Mouse (Mus musculus) limb, embryonic 15.5 days (tissue): Measurements from ENCODE around the gene Endou. TPM values are rescaled to one million over a fixed set of nuclear protein-coding genes. Genes with fewer than 3 reads are reported as not detected.
A peak's percentile ranks its signal among the peaks of the same experiment; 100 is the strongest.

Source experiments
- ATAC-seq: fragments of 200-750 bp; cut with Nextera tagmentation; 2 replicates; pipeline ENCODE4 v1.8.0; 2017; ENCODE audit warnings: low read depth, moderate TSS enrichment; ENCODE audit not compliant: insufficient number of reproducible peaks, low FRiP score, low TSS enrichment
- H3K27ac ChIP-seq: fragments of 300-500 bp; sonication (generic); 2 replicates; pipeline ENCODE4 v1.5.1; 2015; ENCODE audit warnings: moderate library complexity, mild to moderate bottlenecking, inconsistent platforms
- H3K27me3 ChIP-seq: fragments of 300-500 bp; sonication (generic); 2 replicates; pipeline ENCODE4 v1.6.1; 2015; ENCODE audit warnings: inconsistent platforms
- H3K36me3 ChIP-seq: fragments of 300-500 bp; sonication (generic); 2 replicates; pipeline ENCODE4 v1.6.1; 2015; ENCODE audit warnings: inconsistent platforms
- H3K4me1 ChIP-seq: fragments of 300-500 bp; sonication (generic); 2 replicates; pipeline ENCODE4 v1.6.1; 2015; ENCODE audit warnings: inconsistent platforms
- H3K4me2 ChIP-seq: fragments of 300-500 bp; sonication (generic); 2 replicates; pipeline ENCODE4 v1.6.1; 2015; ENCODE audit warnings: mild to moderate bottlenecking, inconsistent platforms
- H3K4me3 ChIP-seq: fragments of 300-500 bp; sonication (generic); 2 replicates; pipeline ENCODE4 v1.5.1; 2015; ENCODE audit warnings: mild to moderate bottlenecking, inconsistent platforms
- H3K9ac ChIP-seq: fragments of 300-500 bp; sonication (generic); 2 replicates; pipeline ENCODE4 v1.6.1; 2015; ENCODE audit warnings: inconsistent platforms
- H3K9me3 ChIP-seq: fragments of 300-500 bp; sonication (generic); 2 replicates; pipeline ENCODE4 v1.6.1; 2016; ENCODE audit warnings: inconsistent platforms
- WGBS: fragments of 180-500 bp; shearing (Covaris S2); methylation state at CpG from one replicate; pipeline ENCODE4 v1.1.7; 2015; 5-methylcytosine and 5-hydroxymethylcytosine counted together
- polyA plus RNA-seq: library from polyadenylated mRNA; unstranded; fragments of >200 nt; fragmentation: Nextera tagmentation; extraction: Ambion mirVana; gene quantifications from 2 replicates; pipeline ENCODE4 v1.2.1, GENCODE M21; 2015

Gene Endou
- polyA plus RNA-seq, 1 experiment from 2014 or later, result 60.0 TPM

- H3K4me3 ChIP-seq, result no peak overlapping the region
- WGBS, result 85% methylated on average over 5 of the region's 5 CpGs
- H3K4me2 ChIP-seq, result no peak overlapping the region
- H3K36me3 ChIP-seq, result peaks cover 7% of the 10 kb centered on the region
- no peak for ATAC-seq
- no peaks in the 10 kb centered on the region for H3K9me3 ChIP-seq
- peak overlapping the region; percentile 22; the same call in 1 of the 2 replicates for H3K27ac ChIP-seq
- H3K4me1 ChIP-seq, result peaks cover 15% of the 10 kb centered on the region
- no peak overlapping the region for H3K9ac ChIP-seq
- no peaks in the 10 kb centered on the region for H3K27me3 ChIP-seq
These were observed 12.1 kb upstream of the Endou start for GRCm38 (mm10) chr15:97743210-97743609.

- Histone ChIP-seq H3K4me2 (no peak overlapping the region), H3K36me3 (peaks cover 4% of the 10 kb centered on the region; the same call in 1 of the 2 replicates), H3K27ac (no peak overlapping the region), H3K9ac (no peak overlapping the region), H3K9me3 (no peaks in the 10 kb centered on the region), H3K4me1 (peaks cover 15% of the 10 kb centered on the region), H3K4me3 (no peak overlapping the region), H3K27me3 (no peaks in the 10 kb centered on the region)
- WGBS, result 64% methylated on average over 4 of the region's 4 CpGs
- no peak for ATAC-seq
These were observed 11.5 kb upstream of the Endou start for GRCm38 (mm10) chr15:97742600-97742999.

- no peaks in the 10 kb centered on the region for H3K27me3 ChIP-seq
- no peak overlapping the region for H3K9ac ChIP-seq
- no peak overlapping the region for H3K27ac ChIP-seq
- no peaks in the 10 kb centered on the region for H3K9me3 ChIP-seq
- 52% methylated on average over 7 of the region's 7 CpGs for WGBS
- no peak overlapping the region for H3K4me3 ChIP-seq
- no peak for ATAC-seq
- peaks cover 15% of the 10 kb centered on the region for H3K4me1 ChIP-seq
- H3K4me2 ChIP-seq, result no peak overlapping the region
- peaks cover 3% of the 10 kb centered on the region; the same call in 1 of the 2 replicates for H3K36me3 ChIP-seq
These were observed 10.9 kb upstream of the Endou start for GRCm38 (mm10) chr15:97742074-97742473.

- Histone ChIP-seq H3K9ac (no peak overlapping the region), H3K4me2 (no peak overlapping the region)
These were observed 10.5 kb upstream of the Endou start for GRCm38 (mm10) chr15:97741662-97742061.

GRCm38 (mm10) chr15:97740283-97740732 is 9.2 kb upstream of the Endou start:
- H3K27me3 ChIP-seq, result no peaks in the 10 kb centered on the region
- H3K4me2 ChIP-seq, result no peak overlapping the region
- peaks cover 11% of the 10 kb centered on the region for H3K4me1 ChIP-seq
- no peak for ATAC-seq
- no peak overlapping the region for H3K27ac ChIP-seq
- 74% methylated on average over 9 of the region's 9 CpGs for WGBS
- no peak overlapping the region for H3K4me3 ChIP-seq
- no peaks in the 10 kb centered on the region for H3K9me3 ChIP-seq
- H3K36me3 ChIP-seq, result no peaks in the 10 kb centered on the region
- H3K9ac ChIP-seq, result no peak overlapping the region

More at GRCm38 (mm10) chr15:97741662-97742061, 10.5 kb upstream of the Endou start:
- no peak overlapping the region for H3K27ac ChIP-seq
- peaks cover 15% of the 10 kb centered on the region for H3K4me1 ChIP-seq
- no peak for ATAC-seq
- no peaks in the 10 kb centered on the region for H3K9me3 ChIP-seq
- no peaks in the 10 kb centered on the region for H3K36me3 ChIP-seq
- WGBS, result 70% methylated on average over 12 of the region's 12 CpGs
- no peaks in the 10 kb centered on the region for H3K27me3 ChIP-seq
- no peak overlapping the region for H3K4me3 ChIP-seq

- WGBS, result 82% methylated on average over 7 of the region's 7 CpGs
- ATAC-seq, result no peak
- Histone ChIP-seq H3K4me1 (no peaks in the 10 kb centered on the region), H3K27me3 (no peaks in the 10 kb centered on the region), H3K4me2 (no peak overlapping the region), H3K4me3 (no peak overlapping the region), H3K36me3 (no peaks in the 10 kb centered on the region), H3K9ac (no peak overlapping the region), H3K27ac (no peak overlapping the region), H3K9me3 (no peaks in the 10 kb centered on the region)
These were observed 7.8 kb upstream of the Endou start for GRCm38 (mm10) chr15:97738923-97739322.

GRCm38 (mm10) chr15:97731988-97732387 is 849 bp upstream of the Endou start:
- H3K4me2 ChIP-seq, result no peak overlapping the region
- WGBS, result 87% methylated on average over 11 of the region's 11 CpGs

GRCm38 (mm10) chr15:97730365-97730764 is 774 bp downstream of the Endou start:
- H3K4me3 ChIP-seq, result peak overlapping the region; percentile 8; the same call in 1 of the 2 replicates
- 0 out of 2 replicates have a peak, but pooled peaks have one; percentile 40 for ATAC-seq
- no peaks in the 10 kb centered on the region for H3K36me3 ChIP-seq
- H3K27ac ChIP-seq, result no peak overlapping the region
- H3K27me3 ChIP-seq, result no peaks in the 10 kb centered on the region
- H3K4me2 ChIP-seq, result no peak overlapping the region
- H3K4me1 ChIP-seq, result peaks cover 6% of the 10 kb centered on the region
- 37% methylated on average over 6 of the region's 6 CpGs for WGBS
- no peak overlapping the region for H3K9ac ChIP-seq
- no peaks in the 10 kb centered on the region for H3K9me3 ChIP-seq

More at GRCm38 (mm10) chr15:97731988-97732387, 849 bp upstream of the Endou start:
- no peak for ATAC-seq
- peaks cover 3% of the 10 kb centered on the region for H3K4me1 ChIP-seq
- no peaks in the 10 kb centered on the region for H3K36me3 ChIP-seq
- peak overlapping the region; percentile 27; the same call in 1 of the 2 replicates for H3K27ac ChIP-seq
- H3K27me3 ChIP-seq, result no peaks in the 10 kb centered on the region
- H3K9me3 ChIP-seq, result no peaks in the 10 kb centered on the region
- no peak overlapping the region for H3K4me3 ChIP-seq
- no peak overlapping the region for H3K9ac ChIP-seq

- Histone ChIP-seq H3K36me3 (no peaks in the 10 kb centered on the region), H3K4me3 (no peak overlapping the region), H3K27me3 (no peaks in the 10 kb centered on the region), H3K4me1 (peaks cover 6% of the 10 kb centered on the region), H3K9ac (no peak overlapping the region), H3K4me2 (no peak overlapping the region), H3K9me3 (no peaks in the 10 kb centered on the region), H3K27ac (no peak overlapping the region)
- no peak for ATAC-seq
- WGBS, result 55% methylated on average over 7 of the region's 7 CpGs
These were observed 2.3 kb downstream of the Endou start for GRCm38 (mm10) chr15:97728804-97729203.

- no peaks in the 10 kb centered on the region for H3K27me3 ChIP-seq
- no peak for ATAC-seq
- H3K36me3 ChIP-seq, result no peaks in the 10 kb centered on the region
- H3K4me3 ChIP-seq, result no peak overlapping the region
- no peak overlapping the region for H3K27ac ChIP-seq
- peaks cover 6% of the 10 kb centered on the region for H3K4me1 ChIP-seq
- H3K9me3 ChIP-seq, result no peaks in the 10 kb centered on the region
- no peak overlapping the region for H3K9ac ChIP-seq
- WGBS, result 84% methylated on average over 11 of the region's 11 CpGs
- H3K4me2 ChIP-seq, result no peak overlapping the region
These were observed 2.7 kb downstream of the Endou start for GRCm38 (mm10) chr15:97728394-97728793.

GRCm38 (mm10) chr15:97727520-97727919 is 3.6 kb downstream of the Endou start:
- no peak overlapping the region for H3K4me2 ChIP-seq
- no peak for ATAC-seq
- WGBS, result 68% methylated on average over 5 of the region's 5 CpGs

GRCm38 (mm10) chr15:97727048-97727447 is 4.1 kb downstream of the Endou start:
- 64% methylated on average over 8 of the region's 8 CpGs for WGBS

More at GRCm38 (mm10) chr15:97727520-97727919, 3.6 kb downstream of the Endou start:
- no peaks in the 10 kb centered on the region for H3K9me3 ChIP-seq
- no peak overlapping the region for H3K4me3 ChIP-seq
- H3K9ac ChIP-seq, result no peak overlapping the region
- H3K36me3 ChIP-seq, result no peaks in the 10 kb centered on the region
- no peak overlapping the region for H3K27ac ChIP-seq
- no peaks in the 10 kb centered on the region for H3K27me3 ChIP-seq
- H3K4me1 ChIP-seq, result peaks cover 6% of the 10 kb centered on the region

GRCm38 (mm10) chr15:97726310-97726709 is 4.8 kb downstream of the Endou start:
- Histone ChIP-seq H3K4me1 (peaks cover 13% of the 10 kb centered on the region), H3K36me3 (no peaks in the 10 kb centered on the region), H3K4me3 (no peak overlapping the region), H3K27ac (no peak overlapping the region), H3K9ac (no peak overlapping the region), H3K4me2 (no peak overlapping the region), H3K27me3 (no peaks in the 10 kb centered on the region), H3K9me3 (no peaks in the 10 kb centered on the region)
- no peak for ATAC-seq
- WGBS, result 76% methylated on average over 13 of the region's 13 CpGs

More at GRCm38 (mm10) chr15:97727048-97727447, 4.1 kb downstream of the Endou start:
- Histone ChIP-seq H3K36me3 (no peaks in the 10 kb centered on the region), H3K9me3 (no peaks in the 10 kb centered on the region), H3K27me3 (no peaks in the 10 kb centered on the region), H3K4me1 (peaks cover 6% of the 10 kb centered on the region), H3K27ac (no peak overlapping the region), H3K4me3 (no peak overlapping the region), H3K4me2 (no peak overlapping the region), H3K9ac (no peak overlapping the region)
- ATAC-seq, result no peak
